Mouse (Mus musculus) lung, postnatal 25 days (tissue): ENCODE measurements around the gene Hpca.

Source experiments
- DNase-seq: peaks from one replicate; pipeline ENCODE4 v3.0.0; 2022; ENCODE audit warnings: low spot score

The Hpca gene

GRCm38 (mm10) chr4:129121569-129122086, at the start of gene Hpca:
Gene Hpca (minus strand): TSS chr4:129122036.
- no peak for DNase-seq

- no peak for DNase-seq
Measured at GRCm38 (mm10) chr4:129161581-129162255, 39.9 kb upstream of the Hpca start.

GRCm38 (mm10) chr4:129161076-129161475, 39.2 kb upstream of the Hpca start:
- DNase-seq = no peak

- DNase-seq = no peak
Measured at GRCm38 (mm10) chr4:129158549-129158948, 36.7 kb upstream of the Hpca start.

GRCm38 (mm10) chr4:129157541-129157940, 35.7 kb upstream of the Hpca start:
- no peak for DNase-seq

- DNase-seq = no peak
Measured at GRCm38 (mm10) chr4:129151276-129151811, 29.5 kb upstream of the Hpca start.

- DNase-seq = no peak
Measured at GRCm38 (mm10) chr4:129149321-129149720, 27.5 kb upstream of the Hpca start.

GRCm38 (mm10) chr4:129147552-129148103, 25.8 kb upstream of the Hpca start:
- DNase-seq = no peak

- DNase-seq = no peak
Measured at GRCm38 (mm10) chr4:129146392-129146791, 24.6 kb upstream of the Hpca start.

- no peak for DNase-seq
Measured at GRCm38 (mm10) chr4:129145943-129146342, 24.1 kb upstream of the Hpca start.

GRCm38 (mm10) chr4:129145411-129145810, 23.6 kb upstream of the Hpca start:
- DNase-seq = no peak

GRCm38 (mm10) chr4:129144401-129145367, 22.8 kb upstream of the Hpca start:
- no peak for DNase-seq

GRCm38 (mm10) chr4:129143509-129143908, 21.7 kb upstream of the Hpca start:
- no peak for DNase-seq

GRCm38 (mm10) chr4:129142439-129143045, 20.7 kb upstream of the Hpca start:
- DNase-seq = no peak

- DNase-seq = no peak
Measured at GRCm38 (mm10) chr4:129141560-129142438, 20.0 kb upstream of the Hpca start.

GRCm38 (mm10) chr4:129140808-129141207, 19.0 kb upstream of the Hpca start:
- no peak for DNase-seq

GRCm38 (mm10) chr4:129139642-129140041, 17.8 kb upstream of the Hpca start:
- no peak for DNase-seq

GRCm38 (mm10) chr4:129137392-129138321, 15.8 kb upstream of the Hpca start:
- DNase-seq = no peak

- no peak for DNase-seq
Measured at GRCm38 (mm10) chr4:129136579-129137391, 14.9 kb upstream of the Hpca start, which contains the start of gene Fndc5. Gene Fndc5 (plus strand): TSS chr4:129136999.
